Mouse (Mus musculus) cortical plate, adult 2 months (tissue): ENCODE measurements at regions not wholly inside any gene's neighbourhood (a gene's known extent, or its start where the extent isn't known, plus 50 kb on each side); places are given as distances from the start of the nearest gene placed in this dataset.

Experiments used
- CTCF ChIP-seq: fragments of 200-500 bp; IDR thresholded peaks from 2 replicates; pipeline ENCODE4 v1.5.1; 2011; ENCODE audit warnings: mild to moderate bottlenecking, control low read depth, low read length; ENCODE audit not compliant: insufficient read depth; ENCODE audit errors: extremely low read depth
- POLR2A ChIP-seq: fragments of 200-500 bp; IDR thresholded peaks from 2 replicates; pipeline ENCODE4 v1.6.1; 2011; ENCODE audit warnings: mild to moderate bottlenecking, low read length, control low read depth; ENCODE audit not compliant: insufficient read depth; ENCODE audit errors: extremely low read depth

GRCm38 (mm10) chr8:26524237-26524636, 404.9 kb downstream of the Gm45692 start:
- no peak for TF ChIP-seq CTCF
- TF ChIP-seq POLR2A: no peak
